Mouse (Mus musculus) cerebellum, adult 2 months (tissue): ENCODE results near the gene Dcxr. TPM values are rescaled to one million over a fixed set of nuclear protein-coding genes. Genes with fewer than 3 reads are reported as not detected.
A peak's percentile ranks its signal among the peaks of the same experiment; 100 is the strongest.

Source experiments
- DNase-seq, 2 experiments: peaks; one replicate each; pipeline ENCODE4 v3.0.0; 2021
- H3K27ac ChIP-seq: fragments of 200-500 bp; 2 replicates; pipeline ENCODE4 v1.5.1; 2012; ENCODE audit warnings: low read length, control low read depth, inconsistent platforms; ENCODE audit not compliant: insufficient read depth
- H3K27me3 ChIP-seq: fragments of 200-500 bp; 2 replicates; pipeline ENCODE4 v1.6.1; 2012; ENCODE audit warnings: inconsistent platforms, mild to moderate bottlenecking, low read length, moderate library complexity; ENCODE audit not compliant: control insufficient read depth, insufficient read depth
- H3K4me1 ChIP-seq: fragments of 200-500 bp; 2 replicates; pipeline ENCODE4 v1.6.1; 2011; ENCODE audit warnings: low read length; ENCODE audit not compliant: control insufficient read depth, insufficient read depth
- H3K4me3 ChIP-seq: fragments of 200-500 bp; replicated peaks from 2 replicates; pipeline ENCODE3; 2011; ENCODE audit warnings: mild to moderate bottlenecking, low read depth, low read length, control low read depth; ENCODE audit not compliant: insufficient read depth
- CTCF ChIP-seq: fragments of 200-500 bp; IDR thresholded peaks from 2 replicates; pipeline ENCODE4 v1.5.1; 2011; ENCODE audit warnings: low read depth, mild to moderate bottlenecking, control low read depth, low read length, moderate library complexity, borderline replicate concordance; ENCODE audit not compliant: insufficient read depth
- POLR2A ChIP-seq: fragments of 200-500 bp; IDR thresholded peaks from 2 replicates; pipeline ENCODE4 v1.6.1; 2011; ENCODE audit warnings: low read length, control low read depth, borderline replicate concordance; ENCODE audit not compliant: insufficient read depth
- WGBS: fragments of 180-500 bp; shearing (Covaris S2); methylation state at CpG from one replicate; pipeline ENCODE4 v1.1.7; 2018; 5-methylcytosine and 5-hydroxymethylcytosine counted together
- polyA plus RNA-seq: library from polyadenylated mRNA; depleted of rRNA; stranded (reverse); fragments of >200 nt; gene quantifications from 2 replicates; pipeline ENCODE4 v1.2.3, GENCODE M21; 2012

Dcxr gene
- polyA plus RNA-seq, 1 experiment, result 36.5 TPM

GRCm38 (mm10) chr11:120695641-120696040, 31.4 kb downstream of the Dcxr start:
- 68% methylated on average over 12 of the region's 12 CpGs for WGBS
- no peak for DNase-seq
- Histone ChIP-seq H3K4me3 (no peak overlapping the region), H3K4me1 (peaks cover 4% of the 10 kb centered on the region), H3K27ac (no peak overlapping the region), H3K27me3 (no peaks in the 10 kb centered on the region)
- TF ChIP-seq CTCF (no peak), POLR2A (no peak)

GRCm38 (mm10) chr11:120695184-120695583, 31.9 kb downstream of the Dcxr start:
- H3K4me3 ChIP-seq, result no peak overlapping the region
- no peaks in the 10 kb centered on the region for H3K27me3 ChIP-seq
- TF ChIP-seq POLR2A (no peak), CTCF (no peak)
- H3K27ac ChIP-seq, result no peak overlapping the region
- WGBS, result 21% methylated on average over 4 of the region's 4 CpGs
- no peak for DNase-seq
- peaks cover 4% of the 10 kb centered on the region for H3K4me1 ChIP-seq

- TF ChIP-seq CTCF (no peak), POLR2A (no peak)
- Histone ChIP-seq H3K4me1 (peaks cover 4% of the 10 kb centered on the region), H3K27ac (no peak overlapping the region), H3K4me3 (no peak overlapping the region), H3K27me3 (no peaks in the 10 kb centered on the region)
- WGBS, result 77% methylated on average over 3 of the region's 3 CpGs
- no peak for DNase-seq
Measured at GRCm38 (mm10) chr11:120693461-120693860, 33.6 kb downstream of the Dcxr start.

GRCm38 (mm10) chr11:120692471-120693011, 34.5 kb downstream of the Dcxr start:
- Histone ChIP-seq H3K4me3 (no peak overlapping the region), H3K27me3 (no peaks in the 10 kb centered on the region), H3K4me1 (peaks cover 4% of the 10 kb centered on the region), H3K27ac (no peak overlapping the region)
- no peak for TF ChIP-seq CTCF
- no peak for TF ChIP-seq POLR2A
- DNase-seq, result no peak
- 27% methylated on average over 4 of the region's 4 CpGs for WGBS

- Histone ChIP-seq H3K27me3 (no peaks in the 10 kb centered on the region), H3K4me3 (no peak overlapping the region), H3K27ac (no peak overlapping the region), H3K4me1 (peaks cover 4% of the 10 kb centered on the region)
- TF ChIP-seq CTCF (no peak), POLR2A (no peak)
- WGBS, result 48% methylated on average over 3 of the region's 3 CpGs
- DNase-seq, result no peak
Measured at GRCm38 (mm10) chr11:120689365-120689764, 37.7 kb downstream of the Dcxr start.

GRCm38 (mm10) chr11:120686650-120687272, 40.3 kb downstream of the Dcxr start:
- 75% methylated on average over 20 of the region's 20 CpGs for WGBS
- Histone ChIP-seq H3K27ac (0 out of 2 replicates have a peak overlapping the region, but pooled peaks have one; percentile 44), H3K27me3 (no peaks in the 10 kb centered on the region), H3K4me3 (no peak overlapping the region), H3K4me1 (peaks cover 6% of the 10 kb centered on the region; the same call in 1 of the 2 replicates)
- no peak for DNase-seq
- no peak for TF ChIP-seq CTCF
- TF ChIP-seq POLR2A, result no peak

- TF ChIP-seq POLR2A (no peak), CTCF (no peak)
- 89% methylated on average over 2 of the region's 2 CpGs for WGBS
- Histone ChIP-seq H3K4me3 (no peak overlapping the region), H3K27ac (no peak overlapping the region), H3K27me3 (no peaks in the 10 kb centered on the region), H3K4me1 (peaks cover 6% of the 10 kb centered on the region; the same call in 1 of the 2 replicates)
- no peak for DNase-seq
Measured at GRCm38 (mm10) chr11:120684660-120685059, 42.4 kb downstream of the Dcxr start.

GRCm38 (mm10) chr11:120684086-120684485, 43.0 kb downstream of the Dcxr start:
- DNase-seq, result no peak
- Histone ChIP-seq H3K27ac (no peak overlapping the region), H3K4me3 (no peak overlapping the region), H3K4me1 (peaks cover 6% of the 10 kb centered on the region; the same call in 1 of the 2 replicates), H3K27me3 (no peaks in the 10 kb centered on the region)
- WGBS, result 70% methylated on average over 2 of the region's 2 CpGs
- no peak for TF ChIP-seq CTCF
- no peak for TF ChIP-seq POLR2A
